Mouse (Mus musculus) CH12.LX (cell line): ENCODE data around the gene Lonp1. TPM values are rescaled to one million over a fixed set of nuclear protein-coding genes. Genes with fewer than 3 reads are reported as not detected.

Experiments used
- DNase-seq: peaks from one replicate; pipeline ENCODE4 v3.0.0-alpha.2; 2013; ENCODE audit errors: extremely low read depth
- H3K27ac ChIP-seq: 2 replicates; pipeline ENCODE4 v1.5.1; 2012; ENCODE audit warnings: low read depth, mild to moderate bottlenecking, control low read depth, moderate library complexity; ENCODE audit not compliant: insufficient read depth
- H3K27me3 ChIP-seq: replicated peaks from 2 replicates; pipeline ENCODE3; 2012; ENCODE audit warnings: inconsistent platforms
- H3K36me3 ChIP-seq, 2 experiments: replicated peaks in 1 of 2; 2 replicates each; pipeline versions ENCODE3 to v1.6.1; 2012; ENCODE audit warnings: inconsistent platforms in 1 of 2, low read length in 1 of 2, mild to moderate bottlenecking in 1 of 2, mixed read lengths in 1 of 2, moderate library complexity in 1 of 2; ENCODE audit not compliant: control insufficient read depth in 1 of 2, insufficient read depth in 1 of 2
- H3K4me1 ChIP-seq, 2 experiments: 2 replicates each; pipeline ENCODE4 v1.6.1; 2012; ENCODE audit warnings: inconsistent platforms in 1 of 2, moderate library complexity in 1 of 2; ENCODE audit not compliant: insufficient read depth in 2 of 2, control insufficient read depth in 1 of 2
- H3K4me2 ChIP-seq: 2 replicates; pipeline ENCODE4 v1.6.1; 2012; ENCODE audit warnings: low read depth, mild to moderate bottlenecking, control low read depth; ENCODE audit not compliant: poor library complexity, insufficient read depth, severe bottlenecking
- H3K4me3 ChIP-seq, 3 experiments: fragments of 150-350 bp in 1 of 3; sonication (generic) in 1 of 3; replicated peaks in 1 of 3; 2 replicates each; pipeline versions ENCODE3 to v1.5.1; 2011 to 2012; ENCODE audit warnings: low read depth in 2 of 3, low read length in 2 of 3, mild to moderate bottlenecking in 2 of 3, moderate library complexity in 2 of 3, control low read depth in 1 of 3, improper control_type of control experiment in 1 of 3, inconsistent platforms in 1 of 3, mixed read lengths in 1 of 3; ENCODE audit not compliant: poor library complexity in 1 of 3
- H3K79me2 ChIP-seq: replicated peaks from 2 replicates; pipeline ENCODE4 v1.6.1; 2012; ENCODE audit warnings: mild to moderate bottlenecking, moderate library complexity; ENCODE audit not compliant: control insufficient read depth, poor library complexity, insufficient read depth, severe bottlenecking; ENCODE audit errors: extremely low read depth
- H3K9ac ChIP-seq: 2 replicates; pipeline ENCODE4 v1.6.1; 2012; ENCODE audit warnings: low read depth, mild to moderate bottlenecking, control low read depth, moderate library complexity; ENCODE audit not compliant: insufficient read depth
- H3K9me3 ChIP-seq: replicated peaks from 2 replicates; pipeline ENCODE3; 2012; ENCODE audit warnings: low read length, inconsistent platforms, mixed read lengths
- BHLHE40 ChIP-seq: IDR thresholded peaks from 2 replicates; pipeline ENCODE4 v1.6.1; 2011; ENCODE audit warnings: mild to moderate bottlenecking, low read depth, low read length, improper control_type of control experiment
- CHD1 ChIP-seq: IDR thresholded peaks from 2 replicates; pipeline ENCODE4 v1.6.1; 2012; ENCODE audit warnings: low read depth, low read length, improper control_type of control experiment, inconsistent platforms
- ELF1 ChIP-seq: IDR thresholded peaks from 2 replicates; pipeline ENCODE4 v1.6.1; 2014; ENCODE audit warnings: low read depth, mild to moderate bottlenecking, inconsistent platforms, low read length, improper control_type of control experiment
- ETS1 ChIP-seq: conservative IDR thresholded peaks from 2 replicates; pipeline ENCODE4 v1.6.1; 2012; ENCODE audit warnings: low read depth, mild to moderate bottlenecking, inconsistent platforms, low read length, improper control_type of control experiment, moderate library complexity
- JUN ChIP-seq: IDR thresholded peaks from 2 replicates; pipeline ENCODE4 v1.6.1; 2011; ENCODE audit warnings: low read depth, mild to moderate bottlenecking, low read length, improper control_type of control experiment, moderate library complexity; ENCODE audit not compliant: insufficient read depth
- KAT2A ChIP-seq: IDR thresholded peaks from 2 replicates; pipeline ENCODE4 v1.6.1; 2012; ENCODE audit warnings: low read length, improper control_type of control experiment, inconsistent platforms; ENCODE audit not compliant: insufficient replicate concordance
- MAFK ChIP-seq: IDR thresholded peaks from 2 replicates; pipeline ENCODE4 v1.6.1; 2011; ENCODE audit warnings: low read length, improper control_type of control experiment; ENCODE audit not compliant: insufficient replicate concordance
- MXI1 ChIP-seq: IDR thresholded peaks from 2 replicates; pipeline ENCODE4 v1.6.1; 2011; ENCODE audit warnings: mild to moderate bottlenecking, low read depth, low read length, improper control_type of control experiment
- MYC ChIP-seq: IDR thresholded peaks from 2 replicates; pipeline ENCODE4 v1.6.1; 2011; ENCODE audit warnings: low read depth, mild to moderate bottlenecking, improper control_type of control experiment, low read length
- NELFE ChIP-seq: IDR thresholded peaks from 2 replicates; pipeline ENCODE4 v1.6.1; 2011; ENCODE audit warnings: low read depth, low read length, improper control_type of control experiment
- POLR2AphosphoS2 ChIP-seq: IDR thresholded peaks from 2 replicates; pipeline ENCODE4 v1.6.1; 2011; ENCODE audit warnings: low read depth, low read length, improper control_type of control experiment
- SIN3A ChIP-seq: IDR thresholded peaks from 2 replicates; pipeline ENCODE4 v1.6.1; 2012; ENCODE audit warnings: low read length, improper control_type of control experiment, inconsistent platforms
- TBP ChIP-seq: conservative IDR thresholded peaks from 2 replicates; pipeline ENCODE4 v1.6.1; 2011; ENCODE audit warnings: low read depth, low read length, improper control_type of control experiment
- USF1 ChIP-seq: IDR thresholded peaks from 2 replicates; pipeline ENCODE4 v1.6.1; 2014; ENCODE audit warnings: low read depth, mild to moderate bottlenecking, inconsistent platforms, low read length, improper control_type of control experiment
- USF2 ChIP-seq: conservative IDR thresholded peaks from 2 replicates; pipeline ENCODE4 v1.6.1; 2011; ENCODE audit warnings: low read depth, low read length, improper control_type of control experiment
- ZKSCAN1 ChIP-seq: IDR thresholded peaks from 2 replicates; pipeline ENCODE4 v1.6.1; 2012; ENCODE audit warnings: low read depth, inconsistent platforms, low read length, improper control_type of control experiment, borderline replicate concordance
- ZMIZ1 ChIP-seq: IDR thresholded peaks from 2 replicates; pipeline ENCODE4 v1.6.1; 2012; ENCODE audit warnings: low read depth, mild to moderate bottlenecking, inconsistent platforms, low read length, improper control_type of control experiment
- dilution Hi-C: fragments of 300-500 bp; cut with MboI; formaldehyde crosslinking; loops from 2 replicates; pipeline ENCODE4 v1.14.3; 2020; ENCODE audit warnings: low sequenced_read_pairs; ENCODE audit not compliant: extremely low pct_unique_long_range_greater_than_20kb, extremely low pct_ligation_motif_present
- in situ Hi-C: fragments of 300-500 bp; cut with MboI; formaldehyde crosslinking; loops from 3 replicates; pipeline ENCODE4 v1.14.3; 2019; ENCODE audit warnings: low sequenced_read_pairs, low pct_ligation_motif_present, low pct_unique_long_range_greater_than_20kb, mixed read lengths
- polyA plus RNA-seq: library from polyadenylated mRNA; unstranded; fragments of >175 nt; gene quantifications from 2 replicates; pipeline ENCODE4 v1.2.1, GENCODE M21; 2012; ENCODE audit warnings: low read depth; ENCODE audit not compliant: insufficient read length
- total RNA-seq, 2 experiments: library from RNA; depleted of rRNA; stranded (reverse); fragments of 300-350 nt in 1 of 2; fragments of >200 nt in 1 of 2; gene quantifications; 2 replicates each; pipeline ENCODE4 v1.2.3; 2012 to 2014

The Lonp1 gene
- total and polyA plus RNA-seq, 3 experiments = 69.6 to 151 (median 99.4) TPM

DNA sequence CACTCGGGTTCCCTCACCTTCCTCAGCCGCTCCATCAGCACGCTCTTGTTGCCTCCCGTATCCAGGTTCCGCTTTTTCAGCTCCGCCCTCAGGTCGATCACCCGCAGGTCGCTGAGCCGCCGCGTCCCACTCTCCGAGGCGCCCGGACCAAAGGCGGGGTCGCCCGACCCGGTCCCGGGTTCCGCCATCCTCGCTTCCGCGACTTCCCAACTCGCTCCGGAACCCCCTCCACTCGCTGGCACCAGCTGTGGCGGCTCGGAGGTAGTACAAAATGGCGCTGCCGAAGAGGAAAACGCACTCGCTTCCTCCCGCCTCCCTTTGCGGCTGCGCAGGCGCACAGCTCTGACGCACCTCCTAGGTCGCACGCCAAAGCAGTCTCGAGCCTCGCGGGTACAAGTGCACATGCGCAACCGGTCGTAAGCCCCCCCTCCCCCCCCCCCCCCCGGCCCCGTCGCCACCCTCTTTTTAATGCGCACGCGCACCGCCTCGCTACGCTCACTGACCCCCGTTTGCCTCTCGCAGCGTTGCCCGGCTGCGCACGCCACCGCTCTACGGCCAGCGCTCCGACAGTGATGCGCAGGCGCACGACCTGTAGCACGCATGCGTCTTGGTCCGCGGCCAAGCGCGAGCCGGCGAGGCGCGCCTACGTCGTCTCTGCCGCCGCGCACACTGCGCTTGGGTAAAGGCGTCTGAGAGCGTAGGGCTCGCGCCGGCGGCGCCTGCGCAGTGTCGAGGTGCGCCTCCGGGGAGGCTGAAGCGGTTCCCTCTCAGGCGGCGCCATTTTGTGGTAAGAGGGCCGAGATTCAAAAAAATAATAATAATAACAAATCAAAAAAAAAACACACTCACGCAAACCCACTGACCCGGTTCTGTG is 42.2 kb downstream of the Lonp1 start, which contains the start of the genes Safb2 and Safb (continued):
- TF ChIP-seq ETS1 = peak; percentile 28; the same call in 1 of the 2 replicates
- TF ChIP-seq POLR2AphosphoS2 = peak; percentile 69; the same call in 1 of the 2 replicates
- TF ChIP-seq ZMIZ1 = peak; percentile 50; the same call in 1 of the 2 replicates
- TF ChIP-seq MAFK = no peak
- no peak; the same call in 1 of the 2 replicates for TF ChIP-seq TBP
- peak; percentile 79; the same call in 1 of the 2 replicates for TF ChIP-seq KAT2A
- TF ChIP-seq USF1 = no peak
- peak; percentile 48 for TF ChIP-seq SIN3A
- no peak for TF ChIP-seq ZKSCAN1
- TF ChIP-seq USF2 = no peak
- TF ChIP-seq NELFE = peak; percentile 90
- TF ChIP-seq CHD1 = no peak; the same call in 1 of the 2 replicates
- TF ChIP-seq JUN = no peak
- TF ChIP-seq MYC = peak; percentile 66; the same call in 1 of the 2 replicates
- TF ChIP-seq BHLHE40 = 0 out of 2 replicates have a peak, but pooled peaks have one; percentile 39

DNA sequence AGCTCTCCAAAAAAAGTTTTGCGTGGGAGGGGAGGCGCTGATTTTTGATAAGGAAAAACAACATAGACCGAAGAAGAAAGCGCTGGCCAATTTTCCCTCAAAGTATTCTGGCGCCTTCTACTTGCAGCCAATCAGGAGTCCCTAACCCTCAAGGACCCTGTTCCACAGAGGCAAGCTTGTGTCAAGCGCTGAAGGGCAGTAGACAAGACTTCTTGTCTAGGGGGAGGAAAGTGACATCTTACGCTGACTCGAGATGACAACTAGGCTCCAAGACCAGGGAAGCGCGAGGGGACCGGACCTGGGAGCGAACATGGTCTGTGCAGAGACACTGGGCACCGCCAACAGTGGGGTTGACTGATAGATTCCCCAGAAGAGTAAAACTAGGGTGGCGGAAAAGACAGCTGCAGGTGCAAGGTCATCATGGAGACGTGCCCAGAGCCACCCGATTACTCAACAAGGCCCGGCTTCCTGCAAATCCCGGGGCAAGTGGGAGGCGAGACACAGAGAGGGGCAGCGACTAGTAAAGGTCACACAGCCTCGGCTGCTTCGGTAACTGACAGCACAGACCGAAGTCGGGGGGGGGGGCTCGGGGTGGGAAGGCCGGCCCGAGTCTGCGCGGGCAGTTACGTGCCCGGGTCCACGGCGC is 43.0 kb downstream of the Lonp1 start:
- Histone ChIP-seq H3K79me2 (peaks cover 93% of the 10 kb centered on the region), H3K4me2 (peak overlapping the region; percentile 74), H3K27ac (peak overlapping the region; percentile 82), H3K4me1 (peaks cover 22 to 56% of the 10 kb centered on the region in 2 experiments), H3K27me3 (no peaks in the 10 kb centered on the region), H3K9ac (peak overlapping the region; percentile 86), H3K9me3 (no peaks in the 10 kb centered on the region), H3K4me3 (peak overlapping the region; percentile 86 to 95 (median 91)), H3K36me3 (peaks cover 53 to 70% of the 10 kb centered on the region in 2 experiments)
- no peak; the same call in none of the 2 replicates for TF ChIP-seq MXI1
- TF ChIP-seq NELFE = no peak
- TF ChIP-seq TBP = no peak
- TF ChIP-seq ELF1 = no peak
- peak; percentile 42 for DNase-seq
- in situ Hi-C loops (no loop called here), dilution Hi-C loops (no loop called here)
